Mouse (Mus musculus) MEL (cell line): ENCODE data around the gene Arglu1. TPM values are rescaled to one million over a fixed set of nuclear protein-coding genes. Genes with fewer than 3 reads are reported as not detected.

Source experiments
- DNase-seq: peaks from one replicate; pipeline ENCODE4 v3.0.0; 2011; ENCODE audit warnings: low read depth, low spot score
- H3K27ac ChIP-seq: 2 replicates; pipeline ENCODE4 v1.5.1; 2012; ENCODE audit warnings: low read depth, mild to moderate bottlenecking, control low read depth, low read length, moderate library complexity; ENCODE audit not compliant: control insufficient read depth
- H3K27me3 ChIP-seq, 2 experiments: fragments of 150-350 bp in 1 of 2; sonication (generic) in 1 of 2; 2 replicates each; pipeline ENCODE4 v1.6.1; 2012; ENCODE audit warnings: low read length in 2 of 2, mild to moderate bottlenecking in 2 of 2, improper control_type of control experiment in 1 of 2, moderate library complexity in 1 of 2; ENCODE audit not compliant: insufficient read depth in 2 of 2, control insufficient read depth in 1 of 2
- H3K36me3 ChIP-seq, 2 experiments: 2 replicates each; pipeline ENCODE4 v1.6.1; 2012 to 2014; ENCODE audit warnings: low read length in 2 of 2, improper control_type of control experiment in 1 of 2, inconsistent platforms in 1 of 2, mild to moderate bottlenecking in 1 of 2; ENCODE audit not compliant: insufficient read depth in 2 of 2, control insufficient read depth in 1 of 2
- H3K4me1 ChIP-seq, 2 experiments: fragments of 150-350 bp in 1 of 2; sonication (generic) in 1 of 2; 2 replicates each; pipeline ENCODE4 v1.6.1; 2012; ENCODE audit warnings: low read length in 2 of 2, improper control_type of control experiment in 1 of 2, mild to moderate bottlenecking in 1 of 2; ENCODE audit not compliant: insufficient read depth in 2 of 2, control insufficient read depth in 1 of 2
- H3K4me3 ChIP-seq, 2 experiments: fragments of 150-350 bp in 1 of 2; sonication (generic) in 1 of 2; 2 replicates each; pipeline ENCODE4 v1.5.1; 2012; ENCODE audit warnings: low read depth in 2 of 2, low read length in 2 of 2, mild to moderate bottlenecking in 2 of 2, moderate library complexity in 2 of 2, control low read depth in 1 of 2, improper control_type of control experiment in 1 of 2; ENCODE audit not compliant: control insufficient read depth in 1 of 2, insufficient read depth in 1 of 2
- H3K79me2 ChIP-seq: 2 replicates; pipeline ENCODE4 v1.6.1; 2012; ENCODE audit warnings: mild to moderate bottlenecking, low read length, moderate library complexity; ENCODE audit not compliant: control insufficient read depth, poor library complexity, insufficient read depth
- H3K9ac ChIP-seq: 2 replicates; pipeline ENCODE4 v1.6.1; 2012; ENCODE audit warnings: low read depth, mild to moderate bottlenecking, control low read depth, low read length, moderate library complexity; ENCODE audit not compliant: control insufficient read depth, poor library complexity, severe bottlenecking
- H3K9me3 ChIP-seq: fragments of 150-350 bp; sonication (generic); replicated peaks from 2 replicates; pipeline ENCODE4 v1.6.1; 2012; ENCODE audit warnings: mild to moderate bottlenecking, low read length, improper control_type of control experiment, moderate library complexity; ENCODE audit not compliant: insufficient read depth
- CHD1 ChIP-seq: IDR thresholded peaks from 2 replicates; pipeline ENCODE4 v1.6.1; 2012; ENCODE audit warnings: low read depth, mild to moderate bottlenecking, inconsistent platforms, low read length, improper control_type of control experiment
- CTCF ChIP-seq, 3 experiments: IDR thresholded peaks in 2 of 3; conservative IDR thresholded peaks in 1 of 3; 2 replicates each; pipeline ENCODE4 v1.5.1; 2011 to 2012; ENCODE audit warnings: low read length in 3 of 3, low read depth in 2 of 3, mild to moderate bottlenecking in 2 of 3, improper control_type of control experiment in 1 of 3, inconsistent platforms in 1 of 3, mixed read lengths in 1 of 3, moderate library complexity in 1 of 3; ENCODE audit not compliant: control insufficient read depth in 1 of 3, insufficient read depth in 1 of 3, poor library complexity in 1 of 3, severe bottlenecking in 1 of 3
- E2F4 ChIP-seq: IDR thresholded peaks from 2 replicates; pipeline ENCODE4 v1.6.1; 2011; ENCODE audit warnings: low read depth, low read length, improper control_type of control experiment, borderline replicate concordance
- ETS1 ChIP-seq: IDR thresholded peaks from 2 replicates; pipeline ENCODE4 v1.6.1; 2012; ENCODE audit warnings: low read depth, mild to moderate bottlenecking, inconsistent platforms, low read length, improper control_type of control experiment, moderate library complexity
- GABPA ChIP-seq: IDR thresholded peaks from 2 replicates; pipeline ENCODE4 v1.6.1; 2012; ENCODE audit warnings: low read depth, mild to moderate bottlenecking, inconsistent platforms, low read length, improper control_type of control experiment, moderate library complexity
- GATA1 ChIP-seq: IDR thresholded peaks from 2 replicates; pipeline ENCODE4 v1.6.1; 2011; ENCODE audit warnings: low read depth, low read length, improper control_type of control experiment
- MAX ChIP-seq: IDR thresholded peaks from 2 replicates; pipeline ENCODE4 v1.6.1; 2011; ENCODE audit warnings: low read length, improper control_type of control experiment
- MAZ ChIP-seq: IDR thresholded peaks from 2 replicates; pipeline ENCODE4 v1.6.1; 2012; ENCODE audit warnings: low read depth, mild to moderate bottlenecking, inconsistent platforms, low read length, improper control_type of control experiment
- MXI1 ChIP-seq: IDR thresholded peaks from 2 replicates; pipeline ENCODE4 v1.6.1; 2011; ENCODE audit warnings: mild to moderate bottlenecking, low read depth, low read length, improper control_type of control experiment
- MYC ChIP-seq: IDR thresholded peaks from 2 replicates; pipeline ENCODE4 v1.6.1; 2011; ENCODE audit warnings: low read depth, mild to moderate bottlenecking, low read length, improper control_type of control experiment, moderate library complexity
- NELFE ChIP-seq: IDR thresholded peaks from 2 replicates; pipeline ENCODE4 v1.6.1; 2011; ENCODE audit warnings: low read depth, low read length, improper control_type of control experiment
- NRF1 ChIP-seq: IDR thresholded peaks from 2 replicates; pipeline ENCODE4 v1.6.1; 2014; ENCODE audit warnings: low read depth, mild to moderate bottlenecking, inconsistent platforms, low read length, improper control_type of control experiment, moderate library complexity; ENCODE audit not compliant: poor library complexity, insufficient read depth, severe bottlenecking
- POLR2AphosphoS2 ChIP-seq: IDR thresholded peaks from 2 replicates; pipeline ENCODE4 v1.6.1; 2011; ENCODE audit warnings: low read length, improper control_type of control experiment
- POLR2AphosphoS5 ChIP-seq: IDR thresholded peaks from 2 replicates; pipeline ENCODE4 v1.6.1; 2012; ENCODE audit warnings: low read depth, borderline replicate concordance, mild to moderate bottlenecking, inconsistent platforms, low read length, moderate library complexity, mixed read lengths
- RAD21 ChIP-seq: IDR thresholded peaks from 2 replicates; pipeline ENCODE4 v1.6.1; 2011; ENCODE audit warnings: mild to moderate bottlenecking, low read depth, low read length, improper control_type of control experiment
- RCOR1 ChIP-seq: IDR thresholded peaks from 2 replicates; pipeline ENCODE4 v1.6.1; 2012; ENCODE audit warnings: low read depth, mild to moderate bottlenecking, inconsistent platforms, low read length, improper control_type of control experiment
- SIN3A ChIP-seq: IDR thresholded peaks from 2 replicates; pipeline ENCODE4 v1.6.1; 2012; ENCODE audit warnings: low read length, improper control_type of control experiment, inconsistent platforms
- TAL1 ChIP-seq: IDR thresholded peaks from 2 replicates; pipeline ENCODE4 v1.6.1; 2012; ENCODE audit warnings: mild to moderate bottlenecking, inconsistent platforms, low read length, moderate library complexity, mixed read lengths
- ZC3H11A ChIP-seq: IDR thresholded peaks from 2 replicates; pipeline ENCODE4 v1.6.1; 2012; ENCODE audit warnings: low read depth, mild to moderate bottlenecking, inconsistent platforms, low read length, improper control_type of control experiment
- ZMIZ1 ChIP-seq: IDR thresholded peaks from 2 replicates; pipeline ENCODE4 v1.6.1; 2012; ENCODE audit warnings: low read depth, mild to moderate bottlenecking, inconsistent platforms, low read length, improper control_type of control experiment, moderate library complexity
- polyA plus RNA-seq, 2 experiments: library from polyadenylated mRNA; stranded (reverse) in 1 of 2; unstranded in 1 of 2; fragments of >175 nt in 1 of 2; fragments of >200 nt in 1 of 2; gene quantifications; 2 replicates each; pipeline versions ENCODE4 v1.2.1 to v1.2.4; 2012; ENCODE audit warnings: low replicate concordance in 2 of 2, low read depth in 1 of 2; ENCODE audit not compliant: insufficient read length in 2 of 2, insufficient read depth in 1 of 2, missing spikeins in 1 of 2
- total RNA-seq: library from RNA; depleted of rRNA; stranded (reverse); fragments of 300-350 nt; gene quantifications from 2 replicates; pipeline ENCODE4 v1.2.3, GENCODE M21; 2012

Gene Arglu1
- total and polyA plus RNA-seq, 3 experiments, result 35.3 to 104 TPM; not detected in 1

GRCm38 (mm10) chr8:8657692-8658355 lies 32.5 kb downstream of the Arglu1 start:
- no peak overlapping the region for H3K9ac ChIP-seq
- no peaks in the 10 kb centered on the region for H3K4me1 ChIP-seq
- TF ChIP-seq SIN3A (no peak), POLR2AphosphoS5 (no peak), MAZ (no peak), MXI1 (no peak), GATA1 (no peak), RCOR1 (no peak), GABPA (no peak), CHD1 (no peak), NELFE (no peak), RAD21 (no peak), ETS1 (no peak), NRF1 (no peak), MYC (no peak), MAX (no peak), CTCF (IDR thresholded peaks at IDR 0.05 in 2 of 3, conservative IDR thresholded peaks at IDR 0.05 in 1 of 3; ENCODE audit: control insufficient read depth in 1 of 3, insufficient read depth in 1 of 3, low read depth in 2 of 3, low read length in 3 of 3, poor library complexity in 1 of 3, severe bottlenecking in 1 of 3) (no peak), E2F4 (no peak), ZMIZ1 (no peak), TAL1 (no peak), ZC3H11A (no peak)
- H3K36me3 ChIP-seq, result no peaks in the 10 kb centered on the region
- H3K27me3 ChIP-seq, result no peaks in the 10 kb centered on the region
- H3K27ac ChIP-seq, result no peak overlapping the region
- H3K79me2 ChIP-seq, result no peaks in the 10 kb centered on the region
- no peak for DNase-seq
- no peak overlapping the region for H3K4me3 ChIP-seq
- H3K9me3 ChIP-seq, result no peaks in the 10 kb centered on the region

GRCm38 (mm10) chr8:8656578-8657441 lies 33.5 kb downstream of the Arglu1 start:
- no peaks in the 10 kb centered on the region for H3K27me3 ChIP-seq
- H3K36me3 ChIP-seq, result no peaks in the 10 kb centered on the region
- H3K79me2 ChIP-seq, result no peaks in the 10 kb centered on the region
- H3K9me3 ChIP-seq, result no peaks in the 10 kb centered on the region
- TF ChIP-seq POLR2AphosphoS5 (no peak), MXI1 (no peak), CHD1 (no peak), POLR2AphosphoS2 (no peak), MAX (no peak), CTCF (IDR thresholded peaks at IDR 0.05 in 2 of 3, conservative IDR thresholded peaks at IDR 0.05 in 1 of 3; ENCODE audit: control insufficient read depth in 1 of 3, insufficient read depth in 1 of 3, low read depth in 2 of 3, low read length in 3 of 3, poor library complexity in 1 of 3, severe bottlenecking in 1 of 3) (no peak), E2F4 (no peak), NRF1 (no peak), ZC3H11A (no peak)
- no peaks in the 10 kb centered on the region for H3K4me1 ChIP-seq
- H3K27ac ChIP-seq, result no peak overlapping the region
- DNase-seq, result no peak
- H3K4me3 ChIP-seq, result no peak overlapping the region
- no peak overlapping the region for H3K9ac ChIP-seq
